Mouse (Mus musculus): Measurements from ENCODE around the gene Psme4. TPM values are rescaled to one million over a fixed set of nuclear protein-coding genes. Genes with fewer than 3 reads are reported as not detected.

Gene Psme4
- polyA plus RNA-seq, 1 experiment = 244 TPM

DNA sequence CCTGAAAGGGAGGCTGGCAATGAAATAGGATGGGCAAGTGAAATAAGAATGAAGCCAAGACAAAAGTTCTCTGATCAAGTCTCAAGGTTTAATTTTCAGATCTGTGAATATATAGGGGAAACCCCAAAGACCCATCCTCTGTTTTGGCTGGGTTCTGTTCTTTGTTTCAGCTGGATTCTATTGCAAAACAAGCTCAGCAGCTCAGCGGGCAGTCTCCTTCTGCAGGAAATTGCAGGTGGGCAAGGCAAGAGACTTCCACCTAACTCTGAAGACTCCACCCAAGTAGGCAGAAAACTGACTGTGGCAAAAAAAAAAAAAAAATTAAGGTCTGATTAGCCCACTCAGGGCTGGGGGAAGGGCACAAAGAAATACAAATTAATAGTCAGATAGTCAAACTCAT, 9.6 kb upstream of the Psme4 start:
- peak overlapping the region; percentile 74 for H3K27ac ChIP-seq (ENCODE audit: insufficient read depth, low read length)
- TF ChIP-seq EP300 (IDR thresholded peaks at IDR 0.05; ENCODE audit: insufficient read depth, low read depth, low read length) = 0 out of 2 replicates have a peak, but pooled peaks have one; percentile 44
- TF ChIP-seq POLR2A (IDR thresholded peaks at IDR 0.05; ENCODE audit: insufficient read depth, low read length) = no peak
- H3K36me3 ChIP-seq (ENCODE audit: control insufficient read depth, insufficient read depth, low read length, poor library complexity, severe bottlenecking) = no peaks in the 10 kb centered on the region; the same call in none of the 2 replicates
- no peak overlapping the region for H3K4me3 ChIP-seq (ENCODE audit: low read depth, low read length)
- H3K4me1 ChIP-seq (ENCODE audit: control insufficient read depth, insufficient read depth, low read length) = no peaks in the 10 kb centered on the region
- H3K27me3 ChIP-seq (ENCODE audit: control insufficient read depth, insufficient read depth, low read length, poor library complexity, severe bottlenecking) = no peaks in the 10 kb centered on the region
- no peak overlapping the region for H3K9ac ChIP-seq (ENCODE audit: low read depth, poor library complexity, severe bottlenecking)
- peaks cover 37% of the 10 kb centered on the region for H3K9me3 ChIP-seq (replicated peaks; ENCODE audit: control insufficient read depth, insufficient read depth, low read length, poor library complexity, severe bottlenecking)

GRCm38 (mm10) chr11:30765076-30765475, 6.5 kb upstream of the Psme4 start:
- Histone ChIP-seq H3K9ac (ENCODE audit: low read depth, poor library complexity, severe bottlenecking) (no peak overlapping the region), H3K27ac (ENCODE audit: insufficient read depth, low read length) (no peak overlapping the region), H3K9me3 (replicated peaks; ENCODE audit: control insufficient read depth, insufficient read depth, low read length, poor library complexity, severe bottlenecking) (peaks cover 20% of the 10 kb centered on the region), H3K4me3 (ENCODE audit: low read depth, low read length) (no peak overlapping the region), H3K36me3 (ENCODE audit: control insufficient read depth, insufficient read depth, low read length, poor library complexity, severe bottlenecking) (no peaks in the 10 kb centered on the region), H3K27me3 (ENCODE audit: control insufficient read depth, insufficient read depth, low read length, poor library complexity, severe bottlenecking) (no peaks in the 10 kb centered on the region), H3K4me1 (ENCODE audit: control insufficient read depth, insufficient read depth, low read length) (no peaks in the 10 kb centered on the region)
- TF ChIP-seq EP300 (IDR thresholded peaks at IDR 0.05; ENCODE audit: insufficient read depth, low read depth, low read length) (no peak), POLR2A (IDR thresholded peaks at IDR 0.05; ENCODE audit: insufficient read depth, low read length) (no peak), CTCF (IDR thresholded peaks at IDR 0.05; ENCODE audit: low read depth, low read length) (no peak)

DNA sequence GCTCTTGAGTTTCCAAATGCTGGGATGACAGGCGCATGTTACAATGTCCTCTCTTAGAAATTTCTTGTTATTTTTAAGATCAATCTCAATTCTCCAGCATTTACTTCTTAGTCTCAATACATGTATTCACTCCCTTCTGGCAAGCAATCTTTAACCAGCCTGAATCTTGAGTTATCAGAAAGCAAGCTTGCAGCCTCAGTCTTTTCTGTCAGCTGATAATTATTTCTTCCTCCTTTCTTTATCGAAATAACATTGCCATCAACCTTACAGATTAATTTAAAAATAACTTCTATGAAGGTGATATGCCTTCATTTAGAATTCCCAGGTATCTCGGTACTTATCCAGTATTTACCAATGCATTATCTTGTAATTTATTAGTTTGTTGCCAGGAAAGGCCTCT, 709 bp upstream of the Psme4 start:
- Histone ChIP-seq H3K9me3 (replicated peaks; ENCODE audit: control insufficient read depth, insufficient read depth, low read length, poor library complexity, severe bottlenecking) (no peaks in the 10 kb centered on the region), H3K27me3 (ENCODE audit: control insufficient read depth, insufficient read depth, low read length, poor library complexity, severe bottlenecking) (no peaks in the 10 kb centered on the region), H3K4me3 (ENCODE audit: low read depth, low read length) (no peak overlapping the region), H3K9ac (ENCODE audit: low read depth, poor library complexity, severe bottlenecking) (peak overlapping the region; percentile 97), H3K36me3 (ENCODE audit: control insufficient read depth, insufficient read depth, low read length, poor library complexity, severe bottlenecking) (no peaks in the 10 kb centered on the region), H3K4me1 (ENCODE audit: control insufficient read depth, insufficient read depth, low read length) (peaks cover 4% of the 10 kb centered on the region), H3K27ac (ENCODE audit: insufficient read depth, low read length) (peak overlapping the region; percentile 85)
- no peak for TF ChIP-seq CTCF (IDR thresholded peaks at IDR 0.05; ENCODE audit: low read depth, low read length)
- no peak for TF ChIP-seq EP300 (IDR thresholded peaks at IDR 0.05; ENCODE audit: insufficient read depth, low read depth, low read length)
- no peak for TF ChIP-seq POLR2A (IDR thresholded peaks at IDR 0.05; ENCODE audit: insufficient read depth, low read length)

DNA sequence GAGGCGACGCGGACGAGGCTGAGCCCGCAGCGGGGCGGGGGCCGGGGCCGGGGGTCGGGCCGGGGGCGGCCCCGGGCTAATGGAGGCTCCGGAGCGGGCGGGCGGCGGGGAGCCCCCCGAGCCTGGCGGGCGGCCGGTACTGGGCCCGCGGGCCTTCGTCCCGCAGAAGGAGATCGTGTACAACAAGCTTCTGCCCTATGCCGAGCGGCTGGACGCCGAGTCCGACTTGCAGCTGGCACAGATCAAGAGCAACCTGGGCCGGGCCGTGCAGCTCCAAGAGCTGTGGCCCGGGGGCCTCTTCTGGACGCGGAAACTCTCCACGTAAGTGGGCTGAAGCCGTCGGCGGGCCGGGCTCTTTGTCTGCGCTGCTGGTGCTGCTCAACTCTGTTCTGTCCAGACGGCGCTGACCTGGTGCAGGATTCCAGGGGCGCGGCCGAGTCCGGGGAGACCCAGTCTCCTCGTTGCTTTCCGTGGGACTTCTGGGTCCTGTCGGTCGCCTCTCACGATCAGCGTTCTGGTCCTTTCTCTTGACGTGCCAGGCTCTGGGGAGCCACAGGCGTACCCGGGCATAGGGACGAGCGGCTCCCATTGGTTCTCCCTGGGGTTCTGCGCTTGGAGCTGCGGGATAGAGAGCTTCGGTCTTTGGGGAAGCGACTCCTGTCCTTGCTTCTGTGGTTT, 517 bp downstream of the Psme4 start:
- Histone ChIP-seq H3K9ac (ENCODE audit: low read depth, poor library complexity, severe bottlenecking) (peak overlapping the region; percentile 97), H3K36me3 (ENCODE audit: control insufficient read depth, insufficient read depth, low read length, poor library complexity, severe bottlenecking) (no peaks in the 10 kb centered on the region)

DNA sequence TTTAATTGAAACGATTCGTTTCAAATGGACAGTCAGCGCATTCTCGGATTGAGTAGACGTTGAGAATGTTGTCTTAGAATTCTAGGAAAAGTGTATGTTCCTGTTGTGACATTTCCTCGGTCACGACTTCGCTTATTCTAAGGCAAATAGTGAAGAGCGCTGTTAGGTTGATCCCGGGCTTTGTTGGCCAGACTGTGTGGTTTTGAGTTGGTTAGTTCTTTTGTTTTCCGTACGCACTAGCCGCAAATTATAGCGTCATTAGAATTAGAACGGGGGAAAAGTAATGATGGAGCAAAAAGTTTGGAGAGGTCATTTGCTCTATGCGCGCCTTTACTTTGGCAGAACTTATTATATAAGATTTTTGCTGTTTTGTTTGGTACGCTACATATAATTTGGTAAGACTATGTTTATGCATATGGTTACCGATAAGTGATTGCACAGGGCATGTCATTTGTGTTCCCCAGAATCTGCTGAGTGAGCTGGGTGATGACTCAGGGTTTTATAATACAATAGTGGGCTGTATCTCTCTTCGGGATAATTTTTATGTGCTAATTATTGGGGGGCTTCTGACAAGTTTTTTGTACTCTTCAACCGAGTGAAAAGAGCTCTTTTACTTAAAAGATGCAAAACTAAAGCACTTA, 1.4 kb downstream of the Psme4 start:
- Histone ChIP-seq H3K27ac (ENCODE audit: insufficient read depth, low read length) (peak overlapping the region; percentile 14), H3K4me1 (ENCODE audit: control insufficient read depth, insufficient read depth, low read length) (peaks cover 4% of the 10 kb centered on the region), H3K9ac (ENCODE audit: low read depth, poor library complexity, severe bottlenecking) (peak overlapping the region; percentile 97), H3K36me3 (ENCODE audit: control insufficient read depth, insufficient read depth, low read length, poor library complexity, severe bottlenecking) (no peaks in the 10 kb centered on the region), H3K27me3 (ENCODE audit: control insufficient read depth, insufficient read depth, low read length, poor library complexity, severe bottlenecking) (no peaks in the 10 kb centered on the region), H3K4me3 (ENCODE audit: low read depth, low read length) (peak overlapping the region; percentile 98), H3K9me3 (replicated peaks; ENCODE audit: control insufficient read depth, insufficient read depth, low read length, poor library complexity, severe bottlenecking) (no peaks in the 10 kb centered on the region)
- no peak for TF ChIP-seq EP300 (IDR thresholded peaks at IDR 0.05; ENCODE audit: insufficient read depth, low read depth, low read length)
- no peak for TF ChIP-seq CTCF (IDR thresholded peaks at IDR 0.05; ENCODE audit: low read depth, low read length)
- no peak for TF ChIP-seq POLR2A (IDR thresholded peaks at IDR 0.05; ENCODE audit: insufficient read depth, low read length)

More for the DNA sequence above, 517 bp downstream of the Psme4 start:
- no peak for TF ChIP-seq POLR2A (IDR thresholded peaks at IDR 0.05; ENCODE audit: insufficient read depth, low read length)
- TF ChIP-seq EP300 (IDR thresholded peaks at IDR 0.05; ENCODE audit: insufficient read depth, low read depth, low read length) = no peak
- TF ChIP-seq CTCF (IDR thresholded peaks at IDR 0.05; ENCODE audit: low read depth, low read length) = no peak
- Histone ChIP-seq H3K27me3 (ENCODE audit: control insufficient read depth, insufficient read depth, low read length, poor library complexity, severe bottlenecking) (no peaks in the 10 kb centered on the region), H3K27ac (ENCODE audit: insufficient read depth, low read length) (peak overlapping the region; percentile 14; the same call in 1 of the 2 replicates), H3K9me3 (replicated peaks; ENCODE audit: control insufficient read depth, insufficient read depth, low read length, poor library complexity, severe bottlenecking) (no peaks in the 10 kb centered on the region), H3K4me1 (ENCODE audit: control insufficient read depth, insufficient read depth, low read length) (peaks cover 4% of the 10 kb centered on the region), H3K4me3 (ENCODE audit: low read depth, low read length) (peak overlapping the region; percentile 98)

- Histone ChIP-seq H3K9me3 (replicated peaks; ENCODE audit: control insufficient read depth, insufficient read depth, low read length, poor library complexity, severe bottlenecking) (no peaks in the 10 kb centered on the region), H3K36me3 (ENCODE audit: control insufficient read depth, insufficient read depth, low read length, poor library complexity, severe bottlenecking) (no peaks in the 10 kb centered on the region), H3K27ac (ENCODE audit: insufficient read depth, low read length) (no peak overlapping the region), H3K4me1 (ENCODE audit: control insufficient read depth, insufficient read depth, low read length) (peaks cover 4% of the 10 kb centered on the region), H3K4me3 (ENCODE audit: low read depth, low read length) (no peak overlapping the region), H3K9ac (ENCODE audit: low read depth, poor library complexity, severe bottlenecking) (no peak overlapping the region), H3K27me3 (ENCODE audit: control insufficient read depth, insufficient read depth, low read length, poor library complexity, severe bottlenecking) (no peaks in the 10 kb centered on the region)
- no peak for TF ChIP-seq POLR2A (IDR thresholded peaks at IDR 0.05; ENCODE audit: insufficient read depth, low read length)
- TF ChIP-seq CTCF (IDR thresholded peaks at IDR 0.05; ENCODE audit: low read depth, low read length) = no peak
- TF ChIP-seq EP300 (IDR thresholded peaks at IDR 0.05; ENCODE audit: insufficient read depth, low read depth, low read length) = no peak
Observed at GRCm38 (mm10) chr11:30774638-30775037, 3.1 kb downstream of the Psme4 start.

Measured in ES-Bruce4 (cell line).